Mouse (Mus musculus) heart, embryonic 11.5 days (tissue): ENCODE data around the gene Palld. TPM values are rescaled to one million over a fixed set of nuclear protein-coding genes. Genes with fewer than 3 reads are reported as not detected.
A peak's percentile ranks its signal among the peaks of the same experiment; 100 is the strongest.

ENCODE experiments used
- ATAC-seq: fragments of 200-750 bp; cut with Nextera tagmentation; replicated peaks from 2 replicates; pipeline ENCODE4 v1.8.0; 2017; ENCODE audit warnings: moderate library complexity; ENCODE audit not compliant: insufficient number of reproducible peaks, low FRiP score, low TSS enrichment
- H3K27ac ChIP-seq: fragments of 300-500 bp; sonication (generic); 2 replicates; pipeline ENCODE4 v1.5.1; 2014; ENCODE audit warnings: mild to moderate bottlenecking, low read depth, low read length
- H3K27me3 ChIP-seq: fragments of 300-500 bp; sonication (generic); 2 replicates; pipeline ENCODE4 v1.6.1; 2014; ENCODE audit warnings: mild to moderate bottlenecking, low read length, mixed read lengths; ENCODE audit not compliant: control insufficient read depth, insufficient read depth
- H3K36me3 ChIP-seq: fragments of 300-500 bp; sonication (generic); 2 replicates; pipeline ENCODE4 v1.6.1; 2014; ENCODE audit warnings: mild to moderate bottlenecking, low read length, moderate library complexity, mixed read lengths; ENCODE audit not compliant: control insufficient read depth, insufficient read depth
- H3K4me1 ChIP-seq: fragments of 300-500 bp; sonication (generic); 2 replicates; pipeline ENCODE4 v1.6.1; 2014; ENCODE audit warnings: low read length; ENCODE audit not compliant: control insufficient read depth, insufficient read depth
- H3K4me2 ChIP-seq: fragments of 300-500 bp; sonication (generic); 2 replicates; pipeline ENCODE4 v1.6.1; 2014; ENCODE audit warnings: mild to moderate bottlenecking, moderate library complexity
- H3K4me3 ChIP-seq: fragments of 300-500 bp; sonication (generic); 2 replicates; pipeline ENCODE4 v1.5.1; 2014; ENCODE audit warnings: low read depth, low read length
- H3K9ac ChIP-seq: fragments of 300-500 bp; sonication (generic); 2 replicates; pipeline ENCODE4 v1.6.1; 2014; ENCODE audit warnings: mild to moderate bottlenecking, low read depth, low read length, moderate library complexity
- H3K9me3 ChIP-seq: fragments of 300-500 bp; sonication (generic); replicated peaks from 2 replicates; pipeline ENCODE4 v1.6.1; 2016; ENCODE audit warnings: low read length; ENCODE audit not compliant: control insufficient read depth
- WGBS: fragments of 180-500 bp; shearing (Covaris S2); extraction: QIAGEN DNeasy Blood & Tissue Kit; methylation state at CpG from one replicate; pipeline ENCODE4 v1.1.7; 2014; ENCODE audit not compliant: insufficient replicate concordance; 5-methylcytosine and 5-hydroxymethylcytosine counted together
- polyA plus RNA-seq: library from polyadenylated mRNA; unstranded; fragments of >200 nt; fragmentation: Nextera tagmentation; extraction: Ambion mirVana; gene quantifications from 2 replicates; pipeline ENCODE4 v1.2.1, GENCODE M21; 2014

The Palld gene
- polyA plus RNA-seq, 1 experiment from 2014 or later = 157 TPM

DNA sequence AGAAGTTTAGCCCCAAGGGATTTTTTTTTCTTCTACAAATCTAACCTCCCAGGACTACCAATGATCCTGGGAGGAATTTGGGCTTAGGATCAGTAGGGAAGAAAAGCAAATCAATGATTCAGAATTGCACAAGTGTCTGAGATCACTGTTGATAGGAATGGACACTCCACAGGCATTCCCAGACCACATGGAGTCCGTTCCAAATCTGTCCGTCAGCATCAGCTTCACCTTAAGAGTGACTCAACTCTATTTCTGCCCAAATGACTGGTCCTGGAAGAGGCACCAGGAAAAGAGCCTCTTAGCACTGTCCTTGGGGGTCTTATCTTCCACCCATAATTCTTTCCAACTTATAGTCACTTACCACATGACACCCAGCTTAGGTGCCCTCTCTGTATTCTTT, 98.7 kb downstream of the Palld start:
- no peak overlapping the region for H3K4me3 ChIP-seq
- 0 out of 2 replicates have a peak overlapping the region, but pooled peaks have one; percentile 22 for H3K27ac ChIP-seq
- H3K4me1 ChIP-seq = peaks cover 7% of the 10 kb centered on the region; the same call in 1 of the 2 replicates
- no peak overlapping the region for H3K9ac ChIP-seq
- H3K27me3 ChIP-seq = no peaks in the 10 kb centered on the region
- H3K36me3 ChIP-seq = no peaks in the 10 kb centered on the region
- no peak overlapping the region for H3K4me2 ChIP-seq
- H3K9me3 ChIP-seq = no peaks in the 10 kb centered on the region
- ATAC-seq = no peak
- 51% methylated on average over 2 of the region's 2 CpGs for WGBS

GRCm38 (mm10) chr8:61802840-61803239, 99.7 kb downstream of the Palld start:
- Histone ChIP-seq H3K4me3 (no peak overlapping the region), H3K27ac (no peak overlapping the region), H3K9ac (no peak overlapping the region), H3K4me2 (no peak overlapping the region), H3K27me3 (no peaks in the 10 kb centered on the region), H3K36me3 (no peaks in the 10 kb centered on the region), H3K9me3 (no peaks in the 10 kb centered on the region), H3K4me1 (peaks cover 7% of the 10 kb centered on the region; the same call in 1 of the 2 replicates)
- 72% methylated on average over 2 of the region's 2 CpGs for WGBS
- no peak for ATAC-seq

- no peak for ATAC-seq
- Histone ChIP-seq H3K27me3 (no peaks in the 10 kb centered on the region), H3K4me2 (no peak overlapping the region), H3K4me3 (no peak overlapping the region), H3K4me1 (0 out of 2 replicates have a peak, but pooled peaks cover 5% of the 10 kb centered on the region), H3K36me3 (no peaks in the 10 kb centered on the region), H3K9me3 (no peaks in the 10 kb centered on the region), H3K9ac (no peak overlapping the region), H3K27ac (no peak overlapping the region)
- WGBS = 75% methylated on average over 1 of the region's 1 CpGs
Observed at GRCm38 (mm10) chr8:61797391-61797947, 105.0 kb downstream of the Palld start.

- Histone ChIP-seq H3K4me2 (no peak overlapping the region), H3K4me1 (0 out of 2 replicates have a peak, but pooled peaks cover 5% of the 10 kb centered on the region), H3K9me3 (no peaks in the 10 kb centered on the region), H3K4me3 (no peak overlapping the region), H3K27me3 (no peaks in the 10 kb centered on the region), H3K9ac (no peak overlapping the region), H3K36me3 (no peaks in the 10 kb centered on the region), H3K27ac (no peak overlapping the region)
- ATAC-seq = no peak
- WGBS = 82% methylated on average over 7 of the region's 7 CpGs
Observed at GRCm38 (mm10) chr8:61796537-61797050, 105.9 kb downstream of the Palld start.

GRCm38 (mm10) chr8:61789946-61790345, 112.5 kb downstream of the Palld start:
- H3K4me1 ChIP-seq = no peaks in the 10 kb centered on the region
- 80% methylated on average over 3 of the region's 3 CpGs for WGBS
- no peaks in the 10 kb centered on the region for H3K27me3 ChIP-seq
- H3K4me3 ChIP-seq = no peak overlapping the region
- no peak overlapping the region for H3K9ac ChIP-seq
- no peaks in the 10 kb centered on the region for H3K9me3 ChIP-seq
- H3K4me2 ChIP-seq = no peak overlapping the region
- no peak overlapping the region for H3K27ac ChIP-seq
- H3K36me3 ChIP-seq = no peaks in the 10 kb centered on the region
- ATAC-seq = no peak

DNA sequence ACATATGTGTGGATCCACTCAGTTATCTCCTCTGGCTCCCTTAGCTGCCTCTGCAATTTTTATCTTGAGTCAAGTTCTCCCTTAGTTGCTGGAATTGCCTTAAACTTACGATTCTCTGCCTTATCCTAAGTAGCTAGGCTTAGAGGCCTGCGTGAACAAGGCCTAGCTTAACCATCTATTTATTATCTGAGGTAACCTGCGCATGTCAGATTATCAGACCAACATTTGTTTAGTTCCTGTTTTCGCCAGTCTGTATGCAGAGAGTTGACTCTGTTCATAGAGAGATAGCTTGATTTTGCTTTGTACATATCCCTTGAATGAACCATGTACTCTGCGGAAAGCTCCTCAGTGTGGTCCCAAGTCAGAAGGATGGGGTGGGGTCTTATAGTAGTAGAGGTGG, 113.2 kb downstream of the Palld start:
- Histone ChIP-seq H3K4me2 (no peak overlapping the region), H3K27me3 (no peaks in the 10 kb centered on the region), H3K9me3 (no peaks in the 10 kb centered on the region), H3K9ac (no peak overlapping the region), H3K36me3 (no peaks in the 10 kb centered on the region), H3K4me3 (no peak overlapping the region), H3K4me1 (no peaks in the 10 kb centered on the region), H3K27ac (no peak overlapping the region)
- ATAC-seq = no peak
- 85% methylated on average over 5 of the region's 5 CpGs for WGBS

DNA sequence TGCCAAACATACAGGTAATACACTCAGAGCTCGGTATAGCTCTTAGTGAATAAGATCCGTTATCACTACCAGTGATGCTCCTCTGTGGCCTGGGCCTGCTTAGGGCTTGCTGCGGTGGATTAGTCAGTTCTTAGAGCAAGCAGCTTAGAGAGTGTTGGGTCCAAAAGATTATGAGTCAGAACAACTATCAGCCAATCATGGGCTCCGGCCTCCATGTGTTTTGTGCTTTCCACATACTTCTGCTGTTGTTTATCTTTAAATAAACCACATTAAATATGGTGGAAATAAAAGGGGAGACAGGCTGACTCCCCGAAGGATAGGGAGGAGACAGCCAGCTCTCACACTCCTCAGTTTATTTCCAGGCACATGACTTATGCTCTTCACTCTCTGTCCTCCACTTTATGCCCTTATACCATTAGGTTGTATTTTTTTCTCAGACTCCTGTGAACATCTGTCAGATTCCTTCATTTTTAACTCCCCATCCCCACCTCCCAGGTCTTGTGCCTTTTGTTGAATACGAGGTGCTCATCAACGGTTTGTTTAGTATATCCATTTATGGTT, 119.5 kb downstream of the Palld start:
- no peak overlapping the region for H3K27ac ChIP-seq
- H3K36me3 ChIP-seq = no peaks in the 10 kb centered on the region
- peaks cover 25% of the 10 kb centered on the region for H3K4me1 ChIP-seq
- H3K27me3 ChIP-seq = no peaks in the 10 kb centered on the region
- no peak overlapping the region for H3K4me3 ChIP-seq
- no peak for ATAC-seq
- 81% methylated on average over 7 of the region's 7 CpGs for WGBS
- H3K9ac ChIP-seq = no peak overlapping the region
- no peaks in the 10 kb centered on the region for H3K9me3 ChIP-seq
- no peak overlapping the region for H3K4me2 ChIP-seq

DNA sequence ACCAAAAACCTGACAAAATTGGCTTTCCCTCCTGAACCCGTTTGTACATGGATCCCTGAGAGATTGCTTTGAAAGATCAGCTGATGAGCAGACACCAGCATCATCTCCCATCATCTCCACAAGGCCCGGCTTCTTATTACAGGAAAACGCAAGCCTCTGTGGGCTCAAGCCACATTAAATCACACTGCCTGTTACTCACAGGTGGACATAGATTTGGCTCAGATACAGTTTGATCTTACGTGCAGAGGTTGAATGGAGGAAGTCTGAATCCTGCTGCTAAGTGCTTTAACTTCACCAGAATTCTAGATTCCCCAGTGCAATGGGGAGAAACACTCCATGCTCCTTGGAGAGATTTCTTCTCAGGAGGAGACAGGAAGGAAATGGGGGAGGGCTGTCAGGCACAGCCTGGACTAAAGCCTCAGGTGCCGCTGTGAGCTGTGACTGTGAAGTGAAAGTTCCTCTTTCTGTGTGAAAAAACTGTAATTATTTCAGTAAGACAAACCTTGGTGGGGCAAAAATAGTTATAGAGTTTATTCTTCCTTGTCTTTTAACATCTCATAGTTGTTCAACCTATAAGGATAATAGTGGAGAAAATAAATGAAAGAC, 121.7 kb downstream of the Palld start:
- peaks cover 32% of the 10 kb centered on the region for H3K4me1 ChIP-seq

More for the DNA sequence above, 121.7 kb downstream of the Palld start:
- no peak for ATAC-seq
- Histone ChIP-seq H3K36me3 (no peaks in the 10 kb centered on the region), H3K27me3 (no peaks in the 10 kb centered on the region), H3K9ac (no peak overlapping the region), H3K4me3 (no peak overlapping the region), H3K27ac (no peak overlapping the region), H3K4me2 (no peak overlapping the region), H3K9me3 (no peaks in the 10 kb centered on the region)
- 57% methylated on average over 5 of the region's 5 CpGs for WGBS
